Mouse (Mus musculus) adrenal gland, adult (tissue): ENCODE data around the gene Krtcap2.
A peak's percentile ranks its signal among the peaks of the same experiment; 100 is the strongest.

Experiments used
- DNase-seq, 2 experiments: peaks; one replicate each; pipeline ENCODE4 v3.0.0; 2022 to 2023; ENCODE audit warnings: low spot score in 1 of 2; ENCODE audit not compliant: inconsistent age in 2 of 2

The Krtcap2 gene

GRCm38 (mm10) chr3:89246261-89247100 lies 715 bp downstream of the Krtcap2 start, which contains the start of gene Trim46:
Gene Trim46, minus strand, starts transcription at chr3:89246309.
- DNase-seq: peak; percentile 91 to 97

- DNase-seq: peak; percentile 5 to 47
Measured at GRCm38 (mm10) chr3:89247466-89247865, 1.7 kb downstream of the Krtcap2 start.

DNA sequence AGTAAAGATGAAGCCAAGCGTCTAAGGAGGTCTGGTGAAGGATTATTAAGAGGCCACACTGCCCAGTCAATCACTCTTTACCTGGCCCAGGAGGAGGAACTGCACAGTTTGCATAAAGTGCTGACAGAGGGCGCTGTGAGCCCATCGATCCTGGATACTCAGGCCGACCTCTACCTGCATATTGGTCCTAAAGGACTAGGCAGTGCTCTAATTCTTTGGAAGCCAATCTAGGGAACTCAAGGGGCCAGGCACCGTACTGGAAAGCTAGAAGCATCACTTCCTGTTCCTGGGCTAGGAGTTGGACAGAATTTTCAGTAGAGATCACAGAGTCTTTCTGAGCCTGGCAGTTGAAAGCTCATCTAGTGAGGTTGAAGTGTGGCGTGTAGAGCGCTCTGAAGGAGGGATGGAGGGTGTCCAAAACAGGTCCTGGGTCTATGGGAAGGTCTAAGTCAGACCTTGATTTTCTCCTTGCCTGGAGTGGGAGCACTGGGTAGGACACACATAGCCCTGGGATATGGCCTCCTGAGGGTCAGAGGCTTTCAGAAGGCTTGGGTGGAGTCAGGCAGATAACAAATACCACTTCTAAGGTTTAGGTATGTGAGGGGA lies 4.8 kb downstream of the Krtcap2 start:
- DNase-seq: peak; percentile 67 to 87

DNA sequence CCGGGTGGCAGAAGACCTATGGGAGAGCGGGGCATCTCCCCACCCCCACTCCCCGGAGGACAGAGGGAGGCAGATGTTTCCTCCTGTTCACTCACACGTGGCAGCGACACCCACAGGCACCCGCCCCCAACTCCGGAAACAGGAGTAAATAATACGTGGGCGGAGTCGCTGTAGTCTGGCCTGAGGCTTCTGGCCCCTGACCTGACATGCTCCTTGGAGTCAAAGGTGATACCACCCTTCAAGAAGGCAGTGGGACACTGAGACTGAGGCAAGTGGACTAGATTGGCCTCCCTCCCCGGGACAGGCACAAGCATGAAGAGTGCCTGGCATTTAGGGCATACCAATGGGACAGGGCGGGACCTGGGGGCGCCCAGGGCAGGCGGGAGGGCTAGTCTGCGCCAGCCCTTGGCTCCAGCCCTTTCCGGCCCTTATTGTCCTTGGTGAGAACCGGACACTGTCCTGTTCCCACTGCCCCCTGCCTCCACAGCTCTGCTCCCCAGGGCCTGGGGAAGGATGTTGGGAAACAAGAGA lies 5.7 kb downstream of the Krtcap2 start:
- DNase-seq: peak; percentile 72 to 85

DNA sequence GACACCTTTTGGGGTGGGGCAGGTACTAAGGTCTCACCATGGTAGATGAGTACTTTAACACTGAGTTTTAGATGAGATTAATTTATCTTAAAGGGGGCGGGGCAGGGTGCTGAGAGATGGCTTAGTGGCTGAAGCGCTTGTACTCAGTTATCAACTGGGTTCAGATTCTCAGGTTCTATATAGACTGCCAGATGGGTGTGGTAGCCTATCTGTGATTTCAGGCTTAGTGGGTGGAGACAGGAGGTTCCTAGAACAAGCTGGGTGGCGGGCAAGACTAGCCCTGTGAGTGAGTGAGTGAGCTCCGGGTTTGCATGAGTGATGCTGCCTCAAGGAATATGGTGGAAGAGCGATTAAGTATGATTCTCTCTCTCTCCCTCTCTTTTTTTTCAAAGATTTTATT lies 9.2 kb downstream of the Krtcap2 start:
- DNase-seq: no peak

DNA sequence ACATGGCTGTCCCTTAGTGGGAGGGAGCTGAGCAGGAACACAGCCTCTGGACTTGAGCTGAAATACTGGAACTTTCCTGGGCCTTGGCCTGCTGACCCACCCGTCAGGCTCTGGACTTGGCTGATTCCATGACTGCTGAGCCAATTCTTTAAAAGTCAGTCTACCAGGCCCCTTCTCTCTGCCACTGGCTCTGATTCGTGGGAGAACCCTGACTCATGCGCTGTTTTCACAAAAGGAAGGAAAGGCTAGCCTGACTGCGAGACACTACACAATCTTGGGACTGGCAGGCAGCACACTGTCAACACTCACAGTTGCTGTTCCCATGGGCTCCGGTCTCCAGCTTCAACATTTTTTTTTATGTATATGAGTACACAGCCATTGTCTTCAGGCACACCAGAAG lies 10.4 kb downstream of the Krtcap2 start:
- peak in 1 of 2 experiments; percentile 6 for DNase-seq

DNA sequence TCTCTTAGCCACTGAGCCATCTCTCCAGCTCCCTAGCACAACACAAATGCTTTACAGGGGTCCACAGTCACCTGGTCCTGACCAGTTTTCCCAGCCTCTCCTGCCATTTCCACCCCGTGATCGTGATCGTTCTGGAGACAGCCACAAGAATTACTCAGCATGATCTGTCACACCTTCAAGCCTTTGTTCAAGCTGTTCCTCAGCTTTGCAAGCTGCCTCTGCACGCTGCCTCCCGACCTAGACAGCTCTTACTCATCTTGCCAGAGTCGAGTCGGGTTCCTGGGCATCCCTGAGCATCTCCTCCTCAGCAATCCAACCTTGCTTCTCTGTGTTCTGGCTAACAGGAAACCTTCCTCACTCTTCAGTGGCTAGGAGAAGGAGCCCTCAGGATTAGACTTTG lies 13.3 kb downstream of the Krtcap2 start, which contains the start of gene Dpm3:
Gene Dpm3 (plus strand): TSS at position 283 of the 400 bp plus-strand sequence.
- no peak for DNase-seq

- DNase-seq: no peak
Measured at GRCm38 (mm10) chr3:89260211-89260610, 14.4 kb downstream of the Krtcap2 start.

GRCm38 (mm10) chr3:89262417-89262816 lies 16.7 kb downstream of the Krtcap2 start:
- peak; percentile 21 to 51 for DNase-seq

DNA sequence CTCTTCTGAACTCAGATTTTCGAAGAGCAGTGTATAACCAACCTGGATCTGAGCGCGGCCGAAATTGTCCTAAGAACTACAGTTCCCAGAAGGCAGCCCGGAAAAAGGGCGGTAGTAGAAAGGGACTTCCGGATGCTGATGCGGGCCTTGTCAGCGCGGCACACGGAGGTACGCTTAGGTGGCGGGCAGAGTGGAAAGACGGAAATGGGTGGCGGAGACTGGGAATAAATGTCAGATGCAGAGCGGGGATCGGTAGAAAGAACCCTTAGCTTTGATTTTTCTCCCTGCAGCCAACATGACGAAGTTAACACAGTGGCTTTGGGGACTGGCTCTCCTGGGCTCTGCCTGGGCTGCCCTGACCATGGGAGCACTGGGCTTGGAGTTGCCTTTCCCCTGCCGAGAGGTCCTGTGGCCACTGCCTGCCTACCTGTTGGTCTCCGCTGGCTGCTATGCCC lies 20.7 kb downstream of the Krtcap2 start:
- peak; percentile 84 to 94 for DNase-seq

GRCm38 (mm10) chr3:89268916-89269315 lies 23.1 kb downstream of the Krtcap2 start:
- DNase-seq: no peak

GRCm38 (mm10) chr3:89270051-89270755 lies 24.4 kb downstream of the Krtcap2 start, which contains the start of gene Slc50a1:
Gene Slc50a1, minus strand, starts transcription at chr3:89270570.
- DNase-seq: peak; percentile 90 to 94

- DNase-seq: peak; percentile 74 to 83
Measured at GRCm38 (mm10) chr3:89270891-89271290, 25.1 kb downstream of the Krtcap2 start.

GRCm38 (mm10) chr3:89271760-89272159 lies 26.0 kb downstream of the Krtcap2 start:
- DNase-seq: peak; percentile 37 to 53

GRCm38 (mm10) chr3:89276061-89276460 lies 30.3 kb downstream of the Krtcap2 start:
- no peak for DNase-seq

DNA sequence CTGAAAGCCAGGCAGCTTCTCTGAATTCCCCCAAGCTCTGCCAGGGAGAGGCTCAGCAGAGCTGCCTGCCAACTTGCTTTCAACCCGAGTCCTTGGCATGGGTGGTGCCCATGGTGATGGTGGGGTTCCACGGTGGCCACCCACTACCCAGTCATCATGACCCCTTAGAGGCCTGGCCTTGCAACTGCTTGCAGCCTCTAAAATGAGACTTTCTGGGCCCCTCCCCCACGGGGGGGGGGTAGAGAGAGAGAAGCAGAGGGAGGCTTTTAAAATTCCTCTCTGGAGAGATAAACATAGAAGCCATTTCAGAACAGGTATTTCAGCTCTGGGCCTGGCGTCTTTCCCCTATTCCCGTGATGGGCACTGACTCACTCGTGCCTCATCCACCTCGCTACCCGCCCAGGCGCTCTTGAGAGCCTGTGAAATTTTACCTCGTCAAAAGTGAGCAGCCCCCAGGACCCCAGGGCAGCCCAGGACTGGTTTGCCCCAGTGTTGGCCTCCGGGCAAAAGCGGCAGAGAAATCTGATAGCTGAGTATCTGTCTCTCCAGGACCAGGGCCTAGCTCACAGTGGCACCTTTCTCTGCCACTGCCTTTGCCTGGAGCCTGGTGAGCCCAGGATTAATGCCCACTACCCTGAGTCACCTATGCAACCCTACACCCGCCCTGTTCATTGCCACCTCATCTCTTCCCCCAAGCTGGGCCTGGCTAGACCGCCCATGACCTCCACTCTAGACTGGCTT lies 31.7 kb downstream of the Krtcap2 start:
- DNase-seq: peak in 1 of 2 experiments; percentile 28

DNA sequence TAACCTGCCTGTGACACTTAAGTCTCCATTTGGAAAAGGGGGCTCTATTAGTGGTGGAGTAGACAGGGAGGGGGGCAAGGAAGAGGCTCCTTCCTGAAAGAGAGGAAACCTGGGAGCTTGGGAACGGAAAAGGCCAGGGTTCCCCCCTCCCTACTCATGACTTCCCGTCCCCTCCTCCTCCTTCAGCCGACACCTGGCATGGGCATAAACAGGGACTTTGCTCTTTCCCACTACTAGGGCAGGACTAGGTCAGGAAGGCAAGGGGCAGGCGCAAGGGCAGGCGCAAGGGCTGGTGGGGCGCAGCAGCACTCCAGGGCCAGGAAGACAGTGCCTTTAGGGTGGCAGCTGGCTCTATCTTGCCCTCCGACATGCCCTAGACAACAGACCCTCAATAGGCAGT lies 32.3 kb downstream of the Krtcap2 start:
- DNase-seq: peak; percentile 65 to 77

- no peak for DNase-seq
Measured at GRCm38 (mm10) chr3:89278643-89279042, 32.9 kb downstream of the Krtcap2 start.

DNA sequence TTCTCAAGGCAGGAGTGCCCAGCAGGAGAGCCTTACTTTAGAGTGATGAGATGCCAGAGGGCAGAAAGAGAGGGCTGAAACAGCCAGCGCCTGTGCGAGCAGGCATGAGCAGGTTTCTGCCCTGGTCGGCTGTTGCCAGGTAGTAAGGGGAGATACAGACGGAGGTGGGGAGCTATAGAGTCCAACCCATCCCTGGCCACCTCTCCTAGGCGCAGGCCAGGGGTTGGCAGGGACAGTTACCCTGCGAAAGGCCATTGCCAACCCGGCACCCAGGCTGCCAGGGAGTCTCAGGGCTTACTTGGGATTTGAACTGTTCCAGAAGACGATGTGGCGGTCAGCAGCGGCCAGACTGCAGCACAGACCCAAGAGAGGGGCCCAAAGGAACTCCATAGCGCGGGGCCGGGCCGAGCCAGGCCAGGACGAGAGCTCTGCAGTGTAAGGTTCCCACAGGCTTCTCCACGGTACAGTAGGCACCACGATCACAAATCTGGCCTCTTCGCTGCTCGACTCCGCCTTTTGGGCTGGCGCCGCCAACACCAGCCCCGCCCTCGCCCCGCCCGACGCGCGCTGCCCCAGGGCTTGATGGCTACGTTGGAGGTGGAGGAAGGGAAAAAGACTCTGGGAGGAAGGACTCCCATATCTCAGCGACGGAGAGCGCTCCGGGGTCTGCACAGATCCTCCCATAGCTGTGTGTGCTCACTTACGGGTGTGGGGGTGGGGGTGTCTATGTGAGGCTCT lies 33.6 kb downstream of the Krtcap2 start:
- DNase-seq: peak; percentile 91 to 95
